Mouse (Mus musculus) ES-E14 (cell line): ENCODE data around the gene Acot7.

ENCODE experiments used
- CHD2 ChIP-seq: IDR thresholded peaks from 2 replicates; pipeline ENCODE4 v1.6.1; 2014; ENCODE audit warnings: mild to moderate bottlenecking, low read depth, low read length, inconsistent platforms
- HCFC1 ChIP-seq: IDR thresholded peaks from 2 replicates; pipeline ENCODE4 v1.6.1; 2012; ENCODE audit warnings: low read length, inconsistent platforms, borderline replicate concordance; ENCODE audit not compliant: insufficient read depth
- MAFK ChIP-seq: IDR thresholded peaks from 2 replicates; pipeline ENCODE4 v1.6.1; 2014; ENCODE audit warnings: mild to moderate bottlenecking, low read depth, low read length, inconsistent platforms; ENCODE audit not compliant: insufficient read depth

- TF ChIP-seq HCFC1 (no peak), CHD2 (no peak), MAFK (no peak)
These were observed 18.3 kb downstream of the Acot7 start for GRCm38 (mm10) chr4:152196276-152196675.
